Mouse (Mus musculus) cortical plate, adult 2 months (tissue): ENCODE results near the gene Zfp46.

ENCODE experiments used
- CTCF ChIP-seq: fragments of 200-500 bp; IDR thresholded peaks from 2 replicates; pipeline ENCODE4 v1.5.1; 2011; ENCODE audit warnings: mild to moderate bottlenecking, control low read depth, low read length; ENCODE audit not compliant: insufficient read depth; ENCODE audit errors: extremely low read depth
- POLR2A ChIP-seq: fragments of 200-500 bp; IDR thresholded peaks from 2 replicates; pipeline ENCODE4 v1.6.1; 2011; ENCODE audit warnings: mild to moderate bottlenecking, low read length, control low read depth; ENCODE audit not compliant: insufficient read depth; ENCODE audit errors: extremely low read depth

DNA sequence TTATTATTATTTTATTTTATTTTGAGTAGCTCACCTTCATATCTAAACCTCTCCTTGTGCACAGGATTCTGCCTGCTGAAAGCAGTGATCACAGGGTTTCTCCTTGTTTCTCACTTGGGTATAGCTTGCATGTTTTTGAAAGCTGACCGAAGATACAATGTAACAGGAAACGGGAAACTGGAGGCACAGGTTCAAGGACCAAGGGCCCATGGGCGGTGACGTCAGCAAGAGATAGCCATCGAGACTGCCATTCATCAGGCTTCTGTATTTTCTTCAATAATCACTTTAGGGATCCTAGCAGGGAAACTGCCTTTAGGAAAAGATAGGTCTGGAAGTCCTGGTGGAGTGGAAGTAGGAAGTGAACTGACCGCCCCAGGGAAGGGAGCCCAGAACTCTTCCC, 7.2 kb downstream of the Zfp46 start:
- no peak for TF ChIP-seq CTCF
- TF ChIP-seq POLR2A, result no peak
